Mouse (Mus musculus) heart, adult 2 months (tissue): ENCODE results near the gene Robo1. TPM values are rescaled to one million over a fixed set of nuclear protein-coding genes. Genes with fewer than 3 reads are reported as not detected.

Source experiments
- DNase-seq, 2 experiments: peaks; one replicate each; pipeline ENCODE4 v3.0.0; 2021
- H3K27ac ChIP-seq: fragments of 200-600 bp; 2 replicates; pipeline ENCODE4 v1.8.1; 2022
- H3K27me3 ChIP-seq: fragments of 200-500 bp; 2 replicates; pipeline ENCODE4 v1.6.1; 2012; ENCODE audit warnings: mild to moderate bottlenecking, low read length, inconsistent platforms, mixed read lengths; ENCODE audit not compliant: control insufficient read depth, insufficient read depth
- H3K36me3 ChIP-seq: fragments of 200-500 bp; 2 replicates; pipeline ENCODE4 v1.6.1; 2012; ENCODE audit warnings: low read length, inconsistent platforms; ENCODE audit not compliant: control insufficient read depth, insufficient read depth
- H3K4me1 ChIP-seq: fragments of 200-500 bp; 2 replicates; pipeline ENCODE4 v1.6.1; 2011; ENCODE audit warnings: low read length; ENCODE audit not compliant: control insufficient read depth, insufficient read depth
- H3K4me3 ChIP-seq: fragments of 200-600 bp; 2 replicates; pipeline ENCODE4 v1.8.1; 2022
- H3K79me2 ChIP-seq: fragments of 200-500 bp; replicated peaks from 2 replicates; pipeline ENCODE4 v1.6.1; 2012; ENCODE audit warnings: mild to moderate bottlenecking, inconsistent platforms, low read length, moderate library complexity, mixed read lengths; ENCODE audit not compliant: control insufficient read depth, insufficient read depth
- H3K9ac ChIP-seq: fragments of 200-500 bp; 2 replicates; pipeline ENCODE4 v1.6.1; 2012; ENCODE audit warnings: low read depth, mild to moderate bottlenecking, control low read depth, inconsistent platforms, low read length, mixed read lengths
- CTCF ChIP-seq: fragments of 200-600 bp; IDR thresholded peaks from 2 replicates; pipeline ENCODE4 v1.8.1; 2022; ENCODE audit warnings: antibody characterized with exemption, mild to moderate bottlenecking, moderate library complexity
- EP300 ChIP-seq: fragments of 200-500 bp; IDR thresholded peaks from 2 replicates; pipeline ENCODE4 v1.6.1; 2011; ENCODE audit warnings: low read depth, low read length, control low read depth; ENCODE audit not compliant: insufficient read depth
- POLR2A ChIP-seq: fragments of 200-500 bp; IDR thresholded peaks from 2 replicates; pipeline ENCODE4 v1.6.1; 2011; ENCODE audit warnings: mild to moderate bottlenecking, low read depth, low read length, control low read depth; ENCODE audit not compliant: insufficient read depth
- WGBS: fragments of 180-500 bp; shearing (Covaris S2); methylation state at CpG from one replicate; pipeline ENCODE4 v1.1.7; 2018; 5-methylcytosine and 5-hydroxymethylcytosine counted together
- intact Hi-C: fragments of 180-260 bp; cut with DNase I; formaldehyde crosslinking; loops from one replicate; pipeline ENCODE4 v1.15.1; 2025
- polyA plus RNA-seq: library from polyadenylated mRNA; depleted of rRNA; stranded (reverse); fragments of >200 nt; gene quantifications from 2 replicates; pipeline ENCODE4 v1.2.3, GENCODE M21; 2012
- total RNA-seq, 2 experiments: library from RNA; stranded (reverse); gene quantifications; 2 replicates each; pipeline ENCODE4 v1.2.3; 2021

The Robo1 gene
- total and polyA plus RNA-seq, 3 experiments, result 0.76 to 1.2 (median 1.1) TPM

DNA sequence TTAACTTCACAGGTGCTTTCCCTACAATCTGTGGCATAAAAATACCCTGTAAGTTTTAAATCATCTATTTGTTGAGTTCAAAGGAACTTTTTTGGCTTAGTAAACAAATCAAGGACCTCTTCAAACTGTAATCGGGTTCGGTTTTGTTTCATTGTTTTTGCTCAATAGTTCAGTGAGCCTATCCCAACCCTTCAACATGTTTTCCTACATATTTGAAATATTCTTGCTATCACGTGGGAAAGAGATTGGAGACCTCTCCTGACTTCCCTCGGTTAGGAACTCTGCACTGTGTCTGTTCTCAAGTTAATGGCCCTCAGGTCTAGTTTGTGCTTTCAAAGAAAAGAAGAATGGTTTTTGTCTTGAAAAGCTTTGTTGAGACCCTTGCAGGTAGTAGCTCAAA, 557.9 kb downstream of the Robo1 start:
- intact Hi-C loops, result no loop called here
- no peak overlapping the region for H3K27ac ChIP-seq

GRCm38 (mm10) chr16:72874934-72875732, 567.0 kb downstream of the Robo1 start:
- H3K4me3 ChIP-seq, result no peak overlapping the region
- TF ChIP-seq POLR2A (no peak), CTCF (no peak), EP300 (no peak)
- 78% methylated on average over 8 of the region's 8 CpGs for WGBS
- H3K9ac ChIP-seq, result no peak overlapping the region
- no peaks in the 10 kb centered on the region for H3K36me3 ChIP-seq
- intact Hi-C loops, result no loop called here
- H3K27me3 ChIP-seq, result no peaks in the 10 kb centered on the region
- H3K4me1 ChIP-seq, result no peaks in the 10 kb centered on the region
- no peaks in the 10 kb centered on the region for H3K79me2 ChIP-seq
- H3K27ac ChIP-seq, result no peak overlapping the region
- no peak for DNase-seq

More for the DNA sequence above, 557.9 kb downstream of the Robo1 start:
- no peak overlapping the region for H3K9ac ChIP-seq
- no peaks in the 10 kb centered on the region for H3K36me3 ChIP-seq
- no peak overlapping the region for H3K4me3 ChIP-seq
- no peak for DNase-seq
- 39% methylated on average over 4 of the region's 4 CpGs for WGBS
- TF ChIP-seq POLR2A, result no peak
- H3K27me3 ChIP-seq, result no peaks in the 10 kb centered on the region
- no peaks in the 10 kb centered on the region for H3K79me2 ChIP-seq
- no peaks in the 10 kb centered on the region for H3K4me1 ChIP-seq

DNA sequence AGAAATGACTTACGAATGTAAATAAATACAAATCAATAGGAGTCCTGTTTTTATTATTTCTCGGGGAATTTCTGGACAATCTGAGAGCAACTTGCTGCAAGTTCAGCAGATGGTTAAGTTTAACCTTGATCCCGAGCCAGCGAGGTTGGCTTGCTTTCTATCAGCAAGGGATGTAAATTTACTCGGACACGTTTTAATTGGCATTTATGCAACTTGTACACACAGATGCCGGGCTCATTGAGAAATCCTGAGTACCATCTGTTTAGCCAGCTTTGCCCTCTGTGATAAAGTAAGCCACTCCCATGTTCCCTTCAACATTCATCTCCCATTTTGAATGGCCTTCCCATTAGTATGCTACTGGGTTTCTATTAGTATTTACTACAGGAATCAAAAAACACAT, 580.0 kb downstream of the Robo1 start:
- no peaks in the 10 kb centered on the region for H3K36me3 ChIP-seq
- H3K27ac ChIP-seq, result no peak overlapping the region
- H3K9ac ChIP-seq, result no peak overlapping the region
- intact Hi-C loops, result no loop called here
- H3K4me3 ChIP-seq, result no peak overlapping the region
- no peaks in the 10 kb centered on the region for H3K79me2 ChIP-seq
- TF ChIP-seq CTCF (no peak), POLR2A (no peak), EP300 (no peak)
- 60% methylated on average over 7 of the region's 7 CpGs for WGBS
- H3K4me1 ChIP-seq, result no peaks in the 10 kb centered on the region
- H3K27me3 ChIP-seq, result no peaks in the 10 kb centered on the region
- no peak for DNase-seq

DNA sequence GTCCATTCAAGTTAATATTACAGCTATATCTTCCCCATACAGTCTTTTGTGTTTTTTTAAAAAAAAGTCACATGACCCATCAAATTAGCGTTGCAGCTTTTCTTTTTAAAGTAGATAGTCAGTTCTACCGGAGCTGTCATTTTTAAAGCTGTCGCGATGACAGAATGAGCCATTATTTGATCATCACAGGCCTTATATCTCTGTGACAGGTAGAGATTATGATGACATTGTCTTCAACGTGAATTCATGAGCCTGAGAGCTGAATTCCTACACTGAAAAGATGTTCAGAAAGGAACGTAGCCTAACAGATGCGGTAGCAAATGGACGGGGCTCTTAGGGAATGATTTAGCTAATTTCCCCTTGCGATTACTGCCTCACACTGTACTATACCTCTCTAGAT, 581.3 kb downstream of the Robo1 start:
- H3K4me3 ChIP-seq, result no peak overlapping the region
- no peaks in the 10 kb centered on the region for H3K4me1 ChIP-seq
- 86% methylated on average over 9 of the region's 9 CpGs for WGBS
- no peaks in the 10 kb centered on the region for H3K36me3 ChIP-seq
- no peaks in the 10 kb centered on the region for H3K79me2 ChIP-seq
- DNase-seq, result no peak
- no peak overlapping the region for H3K9ac ChIP-seq
- intact Hi-C loops, result no loop called here
- no peak overlapping the region for H3K27ac ChIP-seq
- TF ChIP-seq POLR2A (no peak), EP300 (no peak), CTCF (no peak)
- H3K27me3 ChIP-seq, result no peaks in the 10 kb centered on the region

GRCm38 (mm10) chr16:72897125-72897524, 589.0 kb downstream of the Robo1 start:
- H3K9ac ChIP-seq, result no peak overlapping the region
- H3K27ac ChIP-seq, result no peak overlapping the region
- no peaks in the 10 kb centered on the region for H3K4me1 ChIP-seq
- H3K27me3 ChIP-seq, result no peaks in the 10 kb centered on the region
- DNase-seq, result peak in 1 of 2 experiments; percentile 7
- no peak overlapping the region for H3K4me3 ChIP-seq
- no peaks in the 10 kb centered on the region for H3K79me2 ChIP-seq
- 75% methylated on average over 11 of the region's 11 CpGs for WGBS
- H3K36me3 ChIP-seq, result no peaks in the 10 kb centered on the region
- intact Hi-C loops, result no loop called here
- no peak for TF ChIP-seq POLR2A
- TF ChIP-seq EP300, result no peak
- TF ChIP-seq CTCF, result no peak

DNA sequence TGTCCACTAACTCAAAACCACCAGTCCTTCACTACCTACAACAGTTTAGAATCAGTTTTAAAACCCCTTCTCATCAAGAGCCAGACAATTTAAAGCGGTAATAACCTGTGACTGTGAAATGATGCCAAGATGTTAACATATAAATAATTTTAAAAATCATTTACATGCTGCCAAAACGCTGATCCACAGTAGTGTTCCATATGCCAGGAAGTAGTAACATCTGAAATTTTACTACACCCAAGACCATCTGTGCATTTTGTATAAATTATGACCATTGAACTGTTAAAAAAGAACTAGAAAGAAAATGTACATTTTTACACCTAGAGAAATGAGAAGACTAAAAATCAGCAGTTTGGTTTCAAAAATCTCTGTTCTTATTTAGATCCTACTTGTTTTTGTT, 600.8 kb downstream of the Robo1 start:
- Histone ChIP-seq H3K27ac (no peak overlapping the region), H3K36me3 (no peaks in the 10 kb centered on the region), H3K27me3 (no peaks in the 10 kb centered on the region), H3K79me2 (no peaks in the 10 kb centered on the region), H3K4me3 (no peak overlapping the region), H3K9ac (no peak overlapping the region), H3K4me1 (peaks cover 1% of the 10 kb centered on the region; the same call in 1 of the 2 replicates)
- TF ChIP-seq CTCF, result no peak
- no peak for TF ChIP-seq EP300
- no peak for TF ChIP-seq POLR2A
- intact Hi-C loops, result no loop called here
- 65% methylated on average over 2 of the region's 2 CpGs for WGBS
- no peak for DNase-seq
